Mouse (Mus musculus) hindbrain, embryonic 16.5 days (tissue): ENCODE data around the gene Cblb. TPM values are rescaled to one million over a fixed set of nuclear protein-coding genes. Genes with fewer than 3 reads are reported as not detected.
A peak's percentile ranks its signal among the peaks of the same experiment; 100 is the strongest.

Experiments used
- ATAC-seq: fragments of 200-750 bp; cut with Nextera tagmentation; 2 replicates; pipeline ENCODE4 v1.8.0; 2017; ENCODE audit warnings: moderate TSS enrichment, moderate library complexity
- H3K27ac ChIP-seq: fragments of 300-500 bp; sonication (generic); 2 replicates; pipeline ENCODE4 v1.5.1; 2014; ENCODE audit warnings: low read depth, mild to moderate bottlenecking, control low read depth, low read length, moderate library complexity
- H3K27me3 ChIP-seq: fragments of 300-500 bp; sonication (generic); replicated peaks from 2 replicates; pipeline ENCODE4 v1.6.1; 2014; ENCODE audit warnings: low read length; ENCODE audit not compliant: control insufficient read depth, insufficient read depth
- H3K36me3 ChIP-seq: fragments of 300-500 bp; sonication (generic); 2 replicates; pipeline ENCODE4 v1.6.1; 2014; ENCODE audit warnings: mild to moderate bottlenecking, low read length, moderate library complexity, mixed read lengths; ENCODE audit not compliant: control insufficient read depth, insufficient read depth
- H3K4me1 ChIP-seq: fragments of 300-500 bp; sonication (generic); 2 replicates; pipeline ENCODE4 v1.6.1; 2014; ENCODE audit warnings: low read depth, low read length; ENCODE audit not compliant: control insufficient read depth, insufficient read depth
- H3K4me2 ChIP-seq: fragments of 300-500 bp; sonication (generic); 2 replicates; pipeline ENCODE4 v1.6.1; 2014; ENCODE audit warnings: mild to moderate bottlenecking, low read length, control low read depth, moderate library complexity
- H3K4me3 ChIP-seq: fragments of 300-500 bp; sonication (generic); 2 replicates; pipeline ENCODE4 v1.5.1; 2014; ENCODE audit warnings: mild to moderate bottlenecking, low read length, control low read depth, moderate library complexity
- H3K9ac ChIP-seq: fragments of 300-500 bp; sonication (generic); 2 replicates; pipeline ENCODE4 v1.6.1; 2014; ENCODE audit warnings: low read depth, mild to moderate bottlenecking, control low read depth, low read length, moderate library complexity
- H3K9me3 ChIP-seq: fragments of 300-500 bp; sonication (generic); 2 replicates; pipeline ENCODE4 v1.6.1; 2014; ENCODE audit warnings: mild to moderate bottlenecking, low read length, moderate library complexity; ENCODE audit not compliant: control insufficient read depth
- WGBS: fragments of 180-500 bp; shearing (Covaris S2); extraction: QIAGEN DNeasy Blood & Tissue Kit; methylation state at CpG from one replicate; pipeline ENCODE4 v1.1.7; 2014; 5-methylcytosine and 5-hydroxymethylcytosine counted together
- polyA plus RNA-seq: library from polyadenylated mRNA; unstranded; fragments of >200 nt; fragmentation: Nextera tagmentation; extraction: Ambion mirVana; gene quantifications from 2 replicates; pipeline ENCODE4 v1.2.1, GENCODE M21; 2015

Cblb gene
- polyA plus RNA-seq, 1 experiment from 2014 or later = 8.0 TPM

DNA sequence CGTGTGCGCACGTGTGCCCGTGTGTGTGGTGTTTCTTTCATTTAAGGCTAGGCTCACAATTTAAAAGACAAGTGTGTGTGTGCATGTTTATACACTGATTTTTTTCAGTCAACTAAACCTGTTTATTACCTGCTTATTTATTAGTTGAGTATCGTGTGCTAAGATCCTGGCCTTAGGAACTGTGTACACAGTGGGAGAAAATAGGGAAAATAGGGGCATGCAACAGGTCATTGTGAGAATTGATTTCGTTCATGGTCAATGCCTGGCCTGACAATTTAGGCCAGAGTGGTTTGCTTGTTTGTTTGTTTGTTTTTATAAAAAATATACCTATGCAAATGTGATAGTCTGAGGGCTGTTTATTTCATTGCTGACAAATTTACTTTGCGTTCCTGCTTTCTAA, 13.5 kb downstream of the Cblb start:
- H3K4me2 ChIP-seq = no peak overlapping the region
- no peak overlapping the region for H3K4me3 ChIP-seq
- 91% methylated on average over 7 of the region's 7 CpGs for WGBS
- H3K9me3 ChIP-seq = no peaks in the 10 kb centered on the region
- peaks cover 6% of the 10 kb centered on the region; the same call in 1 of the 2 replicates for H3K4me1 ChIP-seq
- no peaks in the 10 kb centered on the region for H3K27me3 ChIP-seq
- ATAC-seq = no peak
- H3K36me3 ChIP-seq = peaks cover 6% of the 10 kb centered on the region; the same call in 1 of the 2 replicates
- H3K9ac ChIP-seq = no peak overlapping the region
- no peak overlapping the region for H3K27ac ChIP-seq

- H3K4me2 ChIP-seq = no peak overlapping the region
- no peak overlapping the region for H3K9ac ChIP-seq
- no peak overlapping the region for H3K27ac ChIP-seq
- 90% methylated on average over 4 of the region's 4 CpGs for WGBS
- H3K4me1 ChIP-seq = peaks cover 6% of the 10 kb centered on the region; the same call in 1 of the 2 replicates
- ATAC-seq = no peak
- no peaks in the 10 kb centered on the region for H3K9me3 ChIP-seq
- H3K36me3 ChIP-seq = peaks cover 6% of the 10 kb centered on the region; the same call in 1 of the 2 replicates
- H3K4me3 ChIP-seq = no peak overlapping the region
- H3K27me3 ChIP-seq = no peaks in the 10 kb centered on the region
Observed at GRCm38 (mm10) chr16:52044985-52045384, 14.0 kb downstream of the Cblb start.

- 92% methylated on average over 4 of the region's 4 CpGs for WGBS
- Histone ChIP-seq H3K27me3 (no peaks in the 10 kb centered on the region), H3K4me3 (no peak overlapping the region), H3K4me1 (peaks cover 6% of the 10 kb centered on the region; the same call in 1 of the 2 replicates), H3K27ac (no peak overlapping the region), H3K9me3 (no peaks in the 10 kb centered on the region), H3K36me3 (peaks cover 9% of the 10 kb centered on the region; the same call in 1 of the 2 replicates), H3K4me2 (no peak overlapping the region), H3K9ac (no peak overlapping the region)
- no peak for ATAC-seq
Observed at GRCm38 (mm10) chr16:52046464-52046863, 15.4 kb downstream of the Cblb start.

- Histone ChIP-seq H3K27me3 (no peaks in the 10 kb centered on the region), H3K4me2 (no peak overlapping the region), H3K9me3 (no peaks in the 10 kb centered on the region), H3K9ac (no peak overlapping the region), H3K27ac (no peak overlapping the region), H3K36me3 (peaks cover 9% of the 10 kb centered on the region; the same call in 1 of the 2 replicates), H3K4me1 (no peaks in the 10 kb centered on the region; the same call in none of the 2 replicates), H3K4me3 (no peak overlapping the region)
- WGBS = 84% methylated on average over 8 of the region's 8 CpGs
- ATAC-seq = no peak
Observed at GRCm38 (mm10) chr16:52051106-52051505, 20.1 kb downstream of the Cblb start.

- Histone ChIP-seq H3K4me1 (no peaks in the 10 kb centered on the region; the same call in none of the 2 replicates), H3K4me2 (no peak overlapping the region), H3K27ac (no peak overlapping the region), H3K9me3 (no peaks in the 10 kb centered on the region), H3K27me3 (no peaks in the 10 kb centered on the region), H3K36me3 (peaks cover 5% of the 10 kb centered on the region; the same call in 1 of the 2 replicates), H3K9ac (no peak overlapping the region), H3K4me3 (no peak overlapping the region)
- WGBS = 45% methylated on average over 5 of the region's 5 CpGs
- 0 out of 2 replicates have a peak, but pooled peaks have one; percentile 28 for ATAC-seq
Observed at GRCm38 (mm10) chr16:52052734-52053133, 21.7 kb downstream of the Cblb start.

- Histone ChIP-seq H3K27me3 (no peaks in the 10 kb centered on the region), H3K9me3 (no peaks in the 10 kb centered on the region), H3K9ac (no peak overlapping the region), H3K4me1 (no peaks in the 10 kb centered on the region; the same call in none of the 2 replicates), H3K27ac (no peak overlapping the region), H3K4me2 (no peak overlapping the region), H3K36me3 (peaks cover 3% of the 10 kb centered on the region; the same call in 1 of the 2 replicates), H3K4me3 (no peak overlapping the region)
- ATAC-seq = no peak
- 89% methylated on average over 3 of the region's 3 CpGs for WGBS
Observed at GRCm38 (mm10) chr16:52055236-52055635, 24.2 kb downstream of the Cblb start.

DNA sequence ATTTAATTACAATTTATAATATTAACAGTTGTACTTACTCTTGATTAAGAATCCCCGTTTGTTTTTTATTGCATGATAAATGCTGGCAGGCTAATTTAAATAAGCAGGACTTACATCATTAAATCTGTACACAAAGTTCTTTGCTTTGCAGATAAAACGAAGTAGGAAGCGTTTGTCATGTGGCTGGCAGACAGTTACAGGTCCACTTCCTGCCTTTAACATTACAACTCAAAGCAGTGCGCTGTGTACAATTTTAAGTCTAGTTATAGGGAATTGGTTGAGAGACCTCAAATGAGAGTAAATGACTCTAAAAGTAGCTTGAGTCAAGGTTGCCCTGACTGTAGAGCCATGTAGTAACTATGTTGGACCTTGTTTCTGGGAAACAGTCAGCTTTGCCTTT, 25.1 kb downstream of the Cblb start:
- 81% methylated on average over 4 of the region's 4 CpGs for WGBS
- no peak overlapping the region for H3K4me2 ChIP-seq
- H3K4me3 ChIP-seq = no peak overlapping the region
- H3K27me3 ChIP-seq = no peaks in the 10 kb centered on the region
- H3K9me3 ChIP-seq = no peaks in the 10 kb centered on the region
- no peak overlapping the region for H3K9ac ChIP-seq
- H3K4me1 ChIP-seq = no peaks in the 10 kb centered on the region; the same call in none of the 2 replicates
- no peak for ATAC-seq
- no peak overlapping the region for H3K27ac ChIP-seq
- H3K36me3 ChIP-seq = peaks cover 1% of the 10 kb centered on the region; the same call in 1 of the 2 replicates

- ATAC-seq = no peak
- no peak overlapping the region for H3K4me3 ChIP-seq
- no peak overlapping the region for H3K9ac ChIP-seq
- WGBS = 82% methylated on average over 2 of the region's 2 CpGs
- H3K36me3 ChIP-seq = no peaks in the 10 kb centered on the region
- no peaks in the 10 kb centered on the region for H3K9me3 ChIP-seq
- H3K27me3 ChIP-seq = no peaks in the 10 kb centered on the region
- no peak overlapping the region for H3K4me2 ChIP-seq
- no peaks in the 10 kb centered on the region; the same call in none of the 2 replicates for H3K4me1 ChIP-seq
- H3K27ac ChIP-seq = no peak overlapping the region
Observed at GRCm38 (mm10) chr16:52057335-52057734, 26.3 kb downstream of the Cblb start.

- H3K4me1 ChIP-seq = no peaks in the 10 kb centered on the region; the same call in none of the 2 replicates
- ATAC-seq = no peak
Observed at GRCm38 (mm10) chr16:52059535-52059934, 28.5 kb downstream of the Cblb start.

More at GRCm38 (mm10) chr16:52059535-52059934, 28.5 kb downstream of the Cblb start:
- no peak overlapping the region for H3K9ac ChIP-seq
- H3K9me3 ChIP-seq = no peaks in the 10 kb centered on the region
- WGBS = 80% methylated on average over 4 of the region's 4 CpGs
- H3K27me3 ChIP-seq = no peaks in the 10 kb centered on the region
- no peak overlapping the region for H3K27ac ChIP-seq
- no peak overlapping the region for H3K4me3 ChIP-seq
- H3K36me3 ChIP-seq = no peaks in the 10 kb centered on the region
- H3K4me2 ChIP-seq = no peak overlapping the region
